Mouse (Mus musculus) gastrocnemius, postnatal 36 days (tissue): Measurements from ENCODE around the gene Eif2a. TPM values are rescaled to one million over a fixed set of nuclear protein-coding genes. Genes with fewer than 3 reads are reported as not detected.

Experiments
- DNase-seq, 2 experiments: peaks; one replicate each; pipeline ENCODE4 v3.0.0; 2022
- intact Hi-C: fragments of 180-260 bp; cut with DNase I; formaldehyde crosslinking; loops from one replicate; pipeline ENCODE4 v1.15.1; 2025
- long read RNA-seq, 2 experiments: library from polyadenylated mRNA; stranded (forward); transcript quantifications; one replicate each; pipeline ENCODE4 v2.0.0; 2021
- total RNA-seq, 2 experiments: library from RNA; stranded (reverse); gene quantifications; 2 replicates each; pipeline ENCODE4 v1.2.3; 2021

Eif2a gene
- total RNA-seq, result 10 to 100 TPM; 39.1 to 47.1 TPM
- long read RNA-seq, experiment 1, transcript Eif2a-201 (14 exons, 2,299 nt), result major isoform, 20 of 28 reads
- long read RNA-seq, experiment 1, partial matches to known transcripts, result 3 of 28 reads
- long read RNA-seq, experiment 1, other reads (novel, unspliced or antisense), result 4 of 28 reads
- long read RNA-seq, experiment 2, transcript Eif2a-201 (14 exons, 2,299 nt), result major isoform, 52 of 68 reads
- long read RNA-seq, experiment 2, transcript Eif2a-207 (13 exons, 1,945 nt), result minor isoform, 6 of 68 reads
- long read RNA-seq, experiment 2, partial matches to known transcripts, result 3 of 68 reads
- long read RNA-seq, experiment 2, other reads (novel, unspliced or antisense), result 7 of 68 reads

GRCm38 (mm10) chr3:58525652-58526407, at the start of gene Eif2a, which contains the start of gene Serp1:
Eif2a (plus strand) TSS chr3:58525821.
Serp1 (minus strand) TSS chr3:58525892.
- intact Hi-C loops, result loop anchor here (2.0 to 10.0 kb wide), 2 partner anchors 51 to 111 kb away; partner anchors contain the start of genes Selenot and Tsc22d2
- DNase-seq, result peak; percentile 96 to 98

GRCm38 (mm10) chr3:58478755-58479455, 46.7 kb upstream of the Eif2a start:
- intact Hi-C loops, result no loop called here
- DNase-seq, result no peak

GRCm38 (mm10) chr3:58485883-58486282, 39.7 kb upstream of the Eif2a start:
- intact Hi-C loops, result loop anchor here (5.0 kb wide), 1 partner anchor 69 kb away; no protein-coding TSS in a partner anchor
- DNase-seq, result no peak

GRCm38 (mm10) chr3:58487121-58487520, 38.5 kb upstream of the Eif2a start:
- intact Hi-C loops, result loop anchor here (5.0 kb wide), 1 partner anchor 70 kb away; no protein-coding TSS in a partner anchor
- no peak for DNase-seq

- intact Hi-C loops, result loop anchor here (5.0 kb wide), 1 partner anchor 71 kb away; no protein-coding TSS in a partner anchor
- no peak for DNase-seq
Observed at GRCm38 (mm10) chr3:58487999-58488775, 37.4 kb upstream of the Eif2a start.

- intact Hi-C loops, result loop anchor here (5.0 kb wide), 1 partner anchor 328 kb away; no protein-coding TSS in a partner anchor
- no peak for DNase-seq
Observed at GRCm38 (mm10) chr3:58490787-58491186, 34.8 kb upstream of the Eif2a start.

GRCm38 (mm10) chr3:58493621-58494020, 32.0 kb upstream of the Eif2a start:
- no peak for DNase-seq
- intact Hi-C loops, result loop anchor here (5.0 kb wide), 1 partner anchor 331 kb away; no protein-coding TSS in a partner anchor

- intact Hi-C loops, result no loop called here
- no peak for DNase-seq
Observed at GRCm38 (mm10) chr3:58501961-58502360, 23.7 kb upstream of the Eif2a start.

GRCm38 (mm10) chr3:58503720-58504333, 21.8 kb upstream of the Eif2a start:
- intact Hi-C loops, result no loop called here
- no peak for DNase-seq

GRCm38 (mm10) chr3:58504676-58505075, 20.9 kb upstream of the Eif2a start:
- no peak for DNase-seq
- intact Hi-C loops, result no loop called here

GRCm38 (mm10) chr3:58508020-58508750, 17.4 kb upstream of the Eif2a start:
- DNase-seq, result no peak
- intact Hi-C loops, result no loop called here

- DNase-seq, result no peak
- intact Hi-C loops, result loop anchor here (5.0 to 10.0 kb wide), 2 partner anchors 183 to 276 kb away; partner anchors contain the start of gene Siah2
Observed at GRCm38 (mm10) chr3:58511581-58511980, 14.0 kb upstream of the Eif2a start.

- intact Hi-C loops, result loop anchor here (5.0 to 10.0 kb wide), 2 partner anchors 182 to 275 kb away; partner anchors contain the start of gene Siah2
- DNase-seq, result no peak
Observed at GRCm38 (mm10) chr3:58512740-58513139, 12.9 kb upstream of the Eif2a start.

- intact Hi-C loops, result loop anchor here (5.0 to 10.0 kb wide), 2 partner anchors 181 to 274 kb away; partner anchors contain the start of gene Siah2
Observed at GRCm38 (mm10) chr3:58513483-58513882, 12.1 kb upstream of the Eif2a start.

GRCm38 (mm10) chr3:58515947-58516601, 9.5 kb upstream of the Eif2a start:
- intact Hi-C loops, result loop anchor here (10.0 kb wide), 1 partner anchor 179 kb away; the partner anchor contains the start of gene Siah2
- no peak for DNase-seq

More at GRCm38 (mm10) chr3:58513483-58513882, 12.1 kb upstream of the Eif2a start:
- DNase-seq, result no peak

GRCm38 (mm10) chr3:58516602-58516976, 9.0 kb upstream of the Eif2a start:
- intact Hi-C loops, result loop anchor here (10.0 kb wide), 1 partner anchor 178 kb away; the partner anchor contains the start of gene Siah2
- no peak for DNase-seq

- DNase-seq, result no peak
- intact Hi-C loops, result loop anchor here (10.0 kb wide), 1 partner anchor 178 kb away; the partner anchor contains the start of gene Siah2
Observed at GRCm38 (mm10) chr3:58517258-58517657, 8.4 kb upstream of the Eif2a start.
